Mouse (Mus musculus) olfactory bulb, adult 2 months (tissue): ENCODE measurements around the gene Smc1b. TPM values are rescaled to one million over a fixed set of nuclear protein-coding genes. Genes with fewer than 3 reads are reported as not detected.

Experiments
- H3K27ac ChIP-seq: fragments of 200-500 bp; 2 replicates; pipeline ENCODE4 v1.5.1; 2012; ENCODE audit warnings: low read depth, low read length; ENCODE audit not compliant: insufficient read depth
- H3K4me1 ChIP-seq: fragments of 200-500 bp; 2 replicates; pipeline ENCODE4 v1.6.1; 2012; ENCODE audit warnings: low read length; ENCODE audit not compliant: control insufficient read depth, insufficient read depth
- H3K4me3 ChIP-seq: fragments of 200-500 bp; 2 replicates; pipeline ENCODE4 v1.5.1; 2012; ENCODE audit warnings: mild to moderate bottlenecking, low read depth, low read length, moderate library complexity; ENCODE audit not compliant: insufficient read depth
- CTCF ChIP-seq: fragments of 200-500 bp; IDR thresholded peaks from 2 replicates; pipeline ENCODE4 v1.5.1; 2012; ENCODE audit warnings: low read depth, mild to moderate bottlenecking, low read length, moderate library complexity; ENCODE audit not compliant: insufficient read depth
- POLR2A ChIP-seq: fragments of 200-500 bp; IDR thresholded peaks from 2 replicates; pipeline ENCODE4 v1.6.1; 2012; ENCODE audit warnings: mild to moderate bottlenecking, low read depth, low read length, moderate library complexity; ENCODE audit not compliant: insufficient read depth
- WGBS: fragments of 180-500 bp; shearing (Covaris S2); methylation state at CpG from one replicate; pipeline ENCODE4 v1.1.7; 2018; 5-methylcytosine and 5-hydroxymethylcytosine counted together
- polyA plus RNA-seq: library from polyadenylated mRNA; stranded (reverse); fragments of >200 nt; gene quantifications from 2 replicates; pipeline ENCODE4 v1.2.4, GENCODE M21; 2012; ENCODE audit warnings: low replicate concordance; ENCODE audit not compliant: missing spikeins, insufficient read depth, insufficient read length

Gene Smc1b
- polyA plus RNA-seq, 1 experiment = not detected

DNA sequence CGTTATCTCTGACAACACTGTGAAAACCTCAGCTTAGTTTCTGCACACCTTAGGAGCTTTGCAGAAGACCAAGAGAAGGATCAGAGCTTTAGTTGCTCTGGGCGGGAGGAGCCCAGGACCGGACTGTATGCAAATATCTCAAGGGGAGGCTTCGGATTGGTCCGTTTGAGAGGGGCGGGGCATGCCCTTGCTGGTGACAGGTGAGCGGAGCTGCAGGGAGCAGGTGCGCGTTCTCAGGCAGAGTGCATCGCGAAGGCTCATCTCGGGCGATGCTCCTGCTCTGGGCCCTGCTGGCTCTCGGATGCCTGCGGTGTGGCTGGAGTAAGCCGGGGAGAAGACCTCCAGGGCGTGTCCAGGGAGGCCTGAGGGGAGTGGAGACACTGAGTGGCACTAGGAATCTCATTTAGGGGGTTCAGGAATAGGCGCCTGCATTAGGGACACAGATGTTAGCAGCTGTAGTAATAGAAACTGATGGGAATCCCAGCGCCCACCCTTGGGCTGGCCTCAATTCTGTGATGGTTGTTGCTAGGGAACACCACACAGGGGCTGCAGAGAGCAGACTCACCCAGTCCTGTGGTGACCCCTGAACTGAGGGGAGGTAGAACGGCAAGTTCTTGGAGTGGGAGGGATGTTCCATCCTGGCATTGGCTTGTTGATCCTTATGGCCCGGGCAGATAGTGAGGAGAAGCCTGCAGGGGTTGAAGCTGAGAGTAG is 114.7 kb downstream of the Smc1b start, which contains the start of gene Upk3a:
Gene Upk3a, plus strand, starts transcription at position 191 of the 714 bp plus-strand sequence.
- 33% methylated on average over 21 of the region's 21 CpGs for WGBS

GRCm38 (mm10) chr15:85015771-85016170 is 116.0 kb downstream of the Smc1b start:
- H3K4me1 ChIP-seq = peaks cover 9% of the 10 kb centered on the region
- 31% methylated on average over 11 of the region's 11 CpGs for WGBS
- H3K27ac ChIP-seq = no peak overlapping the region
- TF ChIP-seq CTCF = no peak
- no peak for TF ChIP-seq POLR2A
- no peak overlapping the region for H3K4me3 ChIP-seq

More for the DNA sequence above, 114.7 kb downstream of the Smc1b start, which contains the start of gene Upk3a:
- TF ChIP-seq CTCF = no peak
- no peak for TF ChIP-seq POLR2A
- Histone ChIP-seq H3K27ac (no peak within 1 kb of the TSS), H3K4me3 (no peak within 1 kb of the TSS), H3K4me1 (peaks cover 6% of the 10 kb centered on the region)

Other genes starting within 250 kb of the Smc1b start
- gene Gm29666, start 211.9 kb downstream of the Smc1b start, polyA plus RNA-seq = not detected in 2 replicates
- 69.3 TPM in 1 of 2 replicates, not detected in the other for gene Nup50, start 208.6 kb downstream of the Smc1b start, polyA plus RNA-seq
- not detected in 2 replicates for gene 5031439G07Rik, start 143.4 kb downstream of the Smc1b start, polyA plus RNA-seq
- gene Upk3a, start 114.8 kb downstream of the Smc1b start, polyA plus RNA-seq = not detected in 2 replicates
- not detected in 2 replicates for gene Fam118a, start 103.0 kb downstream of the Smc1b start, polyA plus RNA-seq
- gene Ribc2, start 114 bp upstream of the Smc1b start, polyA plus RNA-seq = not detected in 2 replicates
- not detected in 2 replicates for gene Fbln1, start 74.0 kb upstream of the Smc1b start, polyA plus RNA-seq
- 211 TPM in 1 of 2 replicates, not detected in the other for gene Atxn10, start 204.3 kb upstream of the Smc1b start, polyA plus RNA-seq